Mouse (Mus musculus) mature B cell (primary cell): ENCODE measurements around the gene Mfsd11.

ENCODE experiments used
- in situ Hi-C: fragments of 300-500 bp; cut with MboI; formaldehyde crosslinking; loops from 2 replicates; pipeline ENCODE4 v1.14.3; 2019

Mfsd11 gene

DNA sequence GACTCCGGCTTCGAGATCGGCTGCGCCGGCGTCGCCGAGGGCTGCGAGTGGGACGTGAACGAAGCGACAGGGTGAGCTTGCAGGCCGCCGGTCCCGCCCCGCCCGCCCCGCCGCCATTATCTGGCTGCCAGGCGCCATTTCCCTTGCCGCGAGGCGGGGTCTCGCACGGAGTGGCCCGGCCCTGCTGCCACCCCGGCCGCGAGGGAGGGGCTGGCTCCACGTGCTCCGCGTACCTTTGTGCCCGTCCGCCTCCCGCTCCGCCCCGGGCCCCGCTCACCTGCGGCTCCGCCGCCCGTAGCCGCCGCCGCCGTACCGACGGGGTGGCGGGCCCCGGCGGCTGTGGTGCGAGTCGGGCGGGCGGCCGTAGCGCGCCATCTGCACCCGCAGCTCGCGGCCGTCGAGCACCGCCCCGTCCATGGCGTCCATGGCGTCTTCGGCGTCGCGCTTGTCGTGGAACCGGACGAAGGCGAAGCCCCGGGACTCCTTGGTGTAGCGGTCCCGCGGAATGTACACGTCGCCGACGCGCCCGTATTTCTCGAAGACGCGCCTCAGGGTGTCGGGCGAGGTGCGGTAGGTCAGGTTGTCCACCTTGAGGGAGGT is at the start of gene Mfsd11:
Gene Mfsd11 (plus strand): TSS at position 150 of the 600 bp plus-strand sequence.
- in situ Hi-C loops, result no loop called here

DNA sequence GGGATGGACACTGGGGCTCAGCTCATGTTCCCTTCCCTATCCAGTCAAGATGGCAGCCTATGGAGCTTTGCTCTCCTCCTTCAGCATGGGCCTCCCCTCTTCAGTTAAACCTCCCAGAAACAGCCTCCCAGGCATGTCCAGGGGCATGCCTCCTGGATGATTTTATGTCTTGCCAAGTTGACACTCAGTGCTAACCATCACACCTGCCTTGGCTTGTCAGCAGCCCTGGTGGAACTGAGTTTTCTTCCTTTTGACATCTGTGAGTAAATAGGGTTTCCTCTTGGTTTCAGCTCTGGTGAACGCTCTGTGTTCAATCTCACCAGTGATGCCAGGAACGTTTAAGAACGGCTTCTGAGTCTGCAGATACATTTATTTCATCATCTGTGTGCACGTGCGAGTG is 49.5 kb upstream of the Mfsd11 start:
- in situ Hi-C loops, result loop anchor here (10.0 kb wide), 1 partner anchor 158 kb away; no protein-coding TSS in a partner anchor

DNA sequence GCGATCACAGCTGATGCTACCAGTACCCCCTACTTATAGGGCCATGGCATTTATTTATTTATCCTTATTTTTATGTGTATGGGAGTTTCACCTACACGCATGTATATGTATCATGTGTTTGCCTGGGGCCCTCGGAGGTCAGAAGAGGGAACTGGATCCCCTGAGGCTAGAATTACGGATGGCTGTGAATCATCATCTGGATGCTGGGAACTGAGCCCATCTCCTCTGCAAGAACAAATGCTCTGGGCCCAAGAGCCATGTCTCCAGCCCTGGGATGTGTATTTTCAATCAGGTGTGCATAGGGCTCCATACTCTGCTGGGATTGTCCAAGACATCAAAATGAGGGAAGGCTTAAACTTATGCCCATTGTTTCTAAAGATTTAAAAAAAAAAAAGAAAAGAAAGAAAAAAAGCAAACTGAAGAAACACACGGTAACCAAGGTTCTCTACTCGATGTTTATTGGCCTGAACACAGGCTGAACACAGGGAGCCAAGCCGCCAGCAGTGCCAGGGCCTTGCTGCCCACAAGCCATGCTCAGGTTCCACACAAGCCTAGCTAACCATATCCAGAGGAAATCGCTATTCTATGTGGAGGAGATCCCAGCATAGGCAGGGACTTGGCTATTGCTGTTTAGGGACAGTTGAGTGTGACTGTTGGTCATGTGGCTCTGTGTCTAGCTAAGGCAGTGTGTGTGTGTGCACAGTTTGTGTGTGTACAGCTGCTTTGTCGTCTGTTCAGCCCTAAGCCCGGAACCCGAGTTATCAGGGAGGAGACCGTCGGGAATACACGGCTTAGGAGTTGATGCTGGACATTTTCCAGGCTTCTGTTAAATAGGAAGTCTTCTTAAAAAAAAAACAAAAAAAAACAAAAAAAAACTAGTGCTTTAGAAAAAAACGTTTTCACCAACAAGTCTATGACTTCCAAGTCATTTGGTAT is 45.8 kb upstream of the Mfsd11 start:
- in situ Hi-C loops, result loop anchor here (10.0 kb wide), 1 partner anchor 162 kb away; no protein-coding TSS in a partner anchor

DNA sequence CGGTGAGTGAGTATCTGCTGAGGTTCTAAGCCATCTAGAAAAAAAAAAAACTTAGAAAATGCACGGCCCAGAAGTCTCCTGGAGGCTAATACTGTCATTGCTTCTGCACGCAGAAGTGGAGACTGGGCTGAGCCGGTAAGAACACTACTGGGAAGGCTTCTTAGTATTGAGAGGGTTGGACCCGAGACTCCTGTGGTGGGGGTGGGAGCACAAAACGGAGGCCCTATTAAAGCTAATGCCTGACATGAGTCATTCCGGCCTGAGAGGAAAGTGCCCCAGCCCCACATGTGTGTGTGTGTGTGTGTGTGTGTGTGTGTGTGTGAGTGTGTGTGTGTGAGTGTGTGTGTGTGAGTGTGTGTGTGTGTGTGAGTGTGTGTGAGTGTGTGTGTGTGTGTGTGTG is 45.1 kb upstream of the Mfsd11 start:
- in situ Hi-C loops, result loop anchor here (10.0 kb wide), 1 partner anchor 162 kb away; no protein-coding TSS in a partner anchor

DNA sequence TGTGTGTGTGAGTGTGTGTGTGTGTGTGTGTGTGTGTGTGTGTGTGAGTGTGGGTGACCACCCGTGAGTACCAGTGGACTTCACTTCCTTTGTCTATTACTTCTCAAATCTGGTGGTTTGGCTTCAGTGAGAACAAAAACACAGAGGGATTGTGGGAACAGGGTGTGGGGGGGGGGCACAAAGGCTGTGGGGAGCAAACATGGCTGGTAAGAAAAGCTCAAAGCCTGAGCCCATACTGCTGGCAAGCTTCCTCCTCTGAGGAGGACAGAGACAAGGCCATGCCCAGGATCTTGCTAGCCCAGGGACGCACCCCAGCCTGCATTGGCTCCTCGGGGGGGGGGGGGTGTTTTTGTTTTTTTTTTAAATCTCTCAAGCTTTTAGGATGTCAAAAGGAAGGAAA is 44.7 kb upstream of the Mfsd11 start:
- in situ Hi-C loops, result loop anchor here (10.0 kb wide), 1 partner anchor 163 kb away; no protein-coding TSS in a partner anchor

DNA sequence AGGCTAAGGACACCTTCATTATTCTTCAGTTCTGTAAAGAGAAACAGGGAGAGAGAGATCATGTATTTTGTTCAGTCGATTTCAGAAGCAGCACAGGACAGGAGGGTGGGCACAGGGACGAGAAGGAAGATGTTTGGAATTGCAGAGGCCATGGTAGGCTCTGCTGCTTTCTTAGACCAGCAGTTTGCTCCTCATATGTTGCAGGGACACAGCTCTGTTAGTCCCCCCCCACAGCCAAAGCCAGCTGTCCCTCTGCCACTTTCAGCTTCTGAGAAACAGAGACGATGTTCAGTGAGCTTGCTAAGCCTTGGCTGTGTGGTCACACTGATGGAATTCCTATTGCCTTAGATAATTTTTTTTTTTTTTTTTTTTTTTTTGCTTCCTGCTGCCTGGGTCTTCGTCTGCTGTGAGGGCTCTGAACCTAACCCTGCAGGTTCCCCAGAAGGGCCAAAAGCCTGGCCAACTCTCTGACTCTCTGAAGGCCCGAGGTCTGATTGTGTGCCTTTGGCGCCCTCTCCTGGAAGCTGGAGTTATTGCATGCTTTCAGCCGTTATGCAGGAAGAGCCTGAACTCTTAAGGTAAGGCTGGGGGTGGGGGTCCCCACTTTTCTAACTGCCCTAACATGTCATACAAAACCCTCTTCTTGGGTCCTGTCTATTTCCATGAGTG is 44.2 kb upstream of the Mfsd11 start:
- in situ Hi-C loops, result loop anchor here (10.0 kb wide), 1 partner anchor 163 kb away; no protein-coding TSS in a partner anchor

DNA sequence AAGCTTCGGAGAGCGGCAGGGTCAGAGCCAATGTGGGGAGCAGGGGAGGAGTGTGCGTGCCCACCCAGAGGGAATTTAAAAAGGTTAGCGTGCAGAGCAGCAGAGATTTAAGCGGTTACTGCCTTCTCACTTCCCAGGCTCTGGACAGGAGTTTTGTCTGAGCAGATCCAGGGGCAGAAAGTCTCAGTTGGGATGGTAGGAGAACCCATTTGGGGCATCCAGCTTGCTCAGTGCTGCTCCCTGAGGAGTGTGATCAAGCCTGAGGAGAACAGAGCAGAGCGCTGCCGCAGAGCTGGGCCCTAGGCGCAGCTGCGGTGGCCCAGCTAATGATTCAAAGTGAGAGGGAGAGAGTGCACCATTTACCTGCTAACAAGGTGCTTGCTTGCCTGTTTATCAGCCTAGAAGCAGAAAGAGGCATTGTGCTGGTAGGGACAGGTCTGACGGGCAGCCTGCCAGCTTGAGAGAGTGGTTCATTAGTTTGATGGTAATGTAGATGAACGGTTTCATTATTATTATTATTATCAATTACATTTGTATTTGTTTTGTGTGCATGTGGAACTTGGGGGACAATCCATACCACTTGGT is 43.3 kb upstream of the Mfsd11 start:
- in situ Hi-C loops, result loop anchor here (10.0 kb wide), 1 partner anchor 164 kb away; no protein-coding TSS in a partner anchor

DNA sequence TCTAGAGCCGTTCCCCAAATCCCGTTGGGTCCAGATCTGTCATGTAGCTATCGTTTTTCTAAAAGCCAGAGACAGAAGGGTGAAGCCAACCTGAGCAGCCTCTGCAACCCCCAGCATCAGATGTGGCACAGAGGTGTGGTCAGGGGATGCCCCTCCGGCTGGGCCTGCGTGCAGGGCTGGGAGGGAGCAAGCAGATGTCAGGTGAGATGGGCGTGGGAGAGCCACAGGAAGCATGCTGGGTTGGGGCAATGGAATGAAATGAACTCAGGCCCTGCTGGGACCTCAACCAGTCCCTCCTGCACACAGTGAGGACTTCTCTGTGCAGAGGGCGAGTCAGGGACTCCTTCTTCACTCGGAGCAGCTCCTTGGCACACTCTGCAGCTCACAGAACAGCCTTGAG is 42.7 kb upstream of the Mfsd11 start:
- in situ Hi-C loops, result loop anchor here (10.0 kb wide), 1 partner anchor 165 kb away; no protein-coding TSS in a partner anchor

DNA sequence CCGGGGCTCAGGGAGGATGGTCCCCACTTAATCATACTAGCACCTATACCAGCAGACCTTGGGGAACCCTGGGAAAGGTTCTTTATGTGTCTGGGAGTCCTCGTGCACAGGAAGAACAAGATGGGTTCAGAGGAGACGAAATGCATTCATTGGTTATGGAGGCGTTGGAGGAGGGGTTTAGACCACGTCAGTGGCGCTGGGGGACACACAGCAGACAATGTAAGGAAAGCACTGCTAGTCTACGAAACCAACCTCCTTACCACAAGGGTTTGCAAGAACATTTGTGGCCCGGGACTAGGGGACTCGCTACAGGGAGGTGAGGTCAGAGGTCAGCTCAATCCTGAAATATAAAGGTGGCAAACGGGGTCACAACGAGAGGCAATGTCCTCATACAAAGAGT is 41.7 kb upstream of the Mfsd11 start:
- in situ Hi-C loops, result no loop called here

DNA sequence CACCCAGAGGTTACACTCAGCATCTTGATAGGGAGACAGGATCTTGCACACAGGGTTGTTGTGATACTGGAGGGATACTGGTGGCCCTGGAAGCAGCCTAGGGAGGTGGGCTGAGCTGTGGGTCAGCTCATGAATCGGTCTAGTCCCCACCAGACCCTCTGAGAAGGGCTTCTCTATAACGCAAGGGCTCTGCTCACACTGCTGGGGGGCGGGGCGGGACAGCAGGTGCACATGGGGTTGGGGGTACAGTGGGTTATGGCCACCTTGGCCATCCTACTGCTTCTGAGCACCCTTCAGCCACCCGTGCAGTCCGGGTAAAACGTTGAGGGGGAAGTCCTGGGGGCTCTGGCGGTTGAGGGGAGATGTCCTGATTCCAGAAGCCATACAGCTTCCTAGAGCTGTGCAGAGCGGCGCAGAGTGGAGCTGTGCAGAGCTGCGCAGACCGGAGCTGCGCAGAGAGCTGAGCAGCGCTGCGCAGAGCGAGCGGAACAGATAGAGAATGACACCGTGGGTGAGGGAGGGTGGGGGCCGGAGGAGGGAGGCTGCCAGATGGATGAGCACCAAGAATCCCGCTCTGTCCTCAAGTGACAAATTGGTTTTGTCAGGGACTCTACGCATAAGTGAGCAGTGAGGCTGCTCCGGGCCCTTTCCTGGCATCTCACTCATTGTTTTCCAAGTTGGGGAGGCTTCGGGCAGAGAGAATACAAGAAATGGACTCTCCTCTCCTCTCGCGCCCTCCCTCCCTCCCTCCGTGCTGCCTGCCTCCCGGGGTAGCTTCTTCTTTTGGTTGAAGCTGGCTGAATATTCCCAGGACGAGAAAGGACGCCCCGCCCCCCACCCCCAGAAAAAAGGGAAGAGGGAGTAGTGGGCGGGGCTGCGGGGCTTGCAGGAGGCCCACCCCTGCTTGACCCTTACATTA is 41.0 kb upstream of the Mfsd11 start:
- in situ Hi-C loops, result no loop called here

DNA sequence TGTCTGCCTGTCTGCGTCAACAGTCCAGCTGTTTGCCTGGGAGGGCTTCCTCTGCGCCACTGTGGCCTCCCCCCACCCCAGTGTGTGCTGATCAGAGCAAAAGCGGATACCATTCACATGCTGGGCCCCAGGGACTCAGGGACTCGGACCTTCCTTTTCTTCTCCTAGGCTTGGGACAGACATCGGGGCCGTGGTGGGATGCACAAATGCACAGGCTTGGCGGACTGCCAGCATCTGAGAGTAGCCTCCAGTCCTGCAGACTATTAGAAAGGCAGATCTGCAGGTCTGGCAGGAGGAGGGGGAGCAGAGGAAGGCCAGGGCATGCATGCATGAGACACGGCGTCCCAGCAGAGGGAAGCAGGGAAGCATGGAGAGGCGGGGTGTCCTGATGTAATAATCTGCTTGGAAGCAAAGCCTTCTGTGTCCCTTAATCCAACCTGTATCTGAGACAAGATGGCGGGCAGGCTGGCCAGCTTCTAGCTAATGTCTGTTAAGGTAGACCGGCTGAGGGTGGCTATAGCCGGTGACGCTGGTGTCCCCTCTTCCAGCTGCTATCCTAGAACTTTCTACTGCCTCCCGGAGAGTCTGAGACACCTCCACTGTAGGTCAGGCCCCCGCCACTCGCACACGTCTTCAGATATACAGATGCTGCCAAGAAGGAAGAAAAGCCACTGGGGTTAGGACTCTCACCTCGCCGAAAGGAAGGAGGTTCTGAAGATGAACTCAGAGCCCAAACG is 39.3 kb upstream of the Mfsd11 start:
- in situ Hi-C loops, result no loop called here

DNA sequence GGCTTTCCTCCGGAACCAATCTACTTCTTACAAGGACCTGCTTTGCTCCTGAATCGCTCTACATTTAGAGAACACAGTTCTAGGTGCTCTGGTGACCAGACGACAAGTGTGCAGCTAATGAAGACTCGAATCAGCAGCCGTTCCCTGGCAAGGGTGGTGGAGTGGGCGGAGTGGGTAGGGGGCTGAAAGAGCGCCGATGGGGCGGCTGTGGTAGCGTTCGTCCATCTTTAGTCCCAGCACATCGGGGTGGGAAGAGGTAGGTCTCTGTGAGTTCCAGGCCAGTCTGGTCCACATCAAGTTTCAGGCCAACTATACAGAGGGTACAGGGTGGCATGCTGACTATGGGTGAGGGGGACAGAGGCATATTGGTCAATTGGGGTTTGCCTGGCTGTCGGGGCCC is 38.6 kb upstream of the Mfsd11 start:
- in situ Hi-C loops, result no loop called here

DNA sequence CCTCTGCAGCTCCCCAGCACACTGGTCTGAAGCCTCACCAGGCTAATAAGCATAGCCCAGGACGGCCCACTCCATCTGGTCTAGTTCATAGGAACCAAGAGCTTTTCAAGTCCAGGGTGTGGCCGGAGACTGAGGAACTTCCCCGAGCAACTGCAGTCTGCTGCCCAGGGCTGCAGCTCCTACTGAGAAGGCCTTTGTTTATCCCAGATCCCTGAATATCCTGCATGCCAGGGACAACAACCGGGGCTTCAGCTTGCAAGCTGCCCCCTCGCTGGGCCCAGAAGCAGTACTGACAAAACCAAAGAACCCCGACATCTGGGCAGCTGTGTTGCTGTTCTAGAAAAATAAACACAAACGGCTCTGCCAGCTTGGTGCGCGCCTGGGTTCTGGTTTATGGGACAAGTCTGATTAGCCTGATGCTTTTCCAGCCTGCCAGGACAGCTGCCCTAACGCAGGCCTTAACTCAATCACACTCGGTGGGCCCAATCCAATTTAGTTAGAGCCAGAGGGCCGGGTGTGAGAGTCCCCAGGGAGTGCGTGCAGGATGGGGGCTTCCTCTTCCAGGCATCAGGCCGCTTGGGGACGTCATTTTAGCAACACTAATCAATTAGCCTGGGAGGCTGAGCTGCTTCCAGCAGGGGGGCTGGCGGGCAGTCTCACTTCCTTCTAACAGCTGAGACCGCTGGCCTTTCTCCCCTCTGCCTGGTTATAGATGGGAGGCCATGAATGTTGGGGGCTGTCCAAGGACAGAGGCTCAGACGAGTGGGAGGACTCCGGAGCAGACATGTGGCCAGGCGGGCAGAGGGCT is 38.0 kb upstream of the Mfsd11 start:
- in situ Hi-C loops, result no loop called here

DNA sequence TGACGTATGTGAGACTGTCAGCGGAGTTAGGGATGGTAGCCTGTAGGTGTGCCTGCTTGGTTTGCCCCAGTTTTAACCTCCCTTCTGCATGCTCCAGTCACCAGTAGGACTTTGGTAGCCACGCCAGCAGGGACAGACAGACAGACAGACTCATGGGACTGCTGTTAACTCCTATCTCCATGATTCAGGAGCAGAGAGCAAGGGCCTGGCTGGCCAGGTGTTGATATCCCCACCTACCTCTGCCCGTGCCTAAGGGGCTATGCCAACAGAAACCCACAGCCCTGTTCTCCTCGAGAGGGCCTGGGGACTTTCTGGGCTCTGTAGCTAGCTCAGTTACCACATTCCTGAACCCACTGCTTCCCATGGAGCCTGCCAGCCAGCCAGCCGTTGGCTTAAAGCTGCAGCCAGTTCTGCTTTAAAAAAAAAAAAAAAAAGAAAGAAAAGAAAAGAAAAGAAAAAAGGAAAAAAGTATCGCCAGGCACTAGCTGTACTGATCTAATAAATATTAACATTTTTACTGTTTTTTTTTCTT is 37.3 kb upstream of the Mfsd11 start:
- in situ Hi-C loops, result no loop called here

DNA sequence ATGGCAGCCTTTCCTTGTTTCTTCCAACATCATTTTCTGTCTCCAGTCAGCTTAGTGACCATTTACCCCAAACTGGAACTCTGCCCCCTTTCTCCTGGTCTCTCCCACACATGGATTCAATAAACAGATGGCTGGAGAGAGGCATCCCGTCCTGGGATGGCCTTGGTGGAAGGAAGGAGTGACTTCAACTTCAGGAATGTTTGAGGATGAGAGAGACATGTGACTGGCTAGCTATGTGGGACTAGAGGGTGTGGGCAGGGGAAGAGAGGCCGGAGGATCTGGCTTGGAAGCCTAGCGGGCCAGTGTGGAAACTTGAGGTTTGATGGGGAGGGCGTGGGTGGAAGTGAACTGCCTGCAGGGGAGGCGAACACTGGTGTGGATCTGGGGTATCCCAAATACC is 35.5 kb upstream of the Mfsd11 start:
- in situ Hi-C loops, result no loop called here

DNA sequence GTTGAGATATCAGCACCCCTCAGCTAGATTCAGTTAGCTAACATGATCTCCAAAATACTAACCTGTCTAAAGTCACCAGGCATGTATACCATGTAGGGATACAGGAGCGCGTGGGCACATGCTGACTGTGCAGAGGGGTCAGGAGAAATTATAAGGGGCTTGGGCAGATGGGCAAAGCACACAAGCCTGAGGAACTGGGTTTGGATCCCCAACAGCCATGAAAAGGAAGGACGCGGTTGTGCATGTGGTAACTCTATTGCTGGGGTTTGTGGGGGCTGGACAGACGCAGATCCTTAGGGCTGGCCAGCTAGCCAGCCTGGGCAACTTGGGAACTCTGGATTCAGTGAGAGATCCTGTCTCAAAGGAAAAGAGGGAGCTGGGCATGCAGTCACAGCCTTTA is 34.7 kb upstream of the Mfsd11 start:
- in situ Hi-C loops, result no loop called here

DNA sequence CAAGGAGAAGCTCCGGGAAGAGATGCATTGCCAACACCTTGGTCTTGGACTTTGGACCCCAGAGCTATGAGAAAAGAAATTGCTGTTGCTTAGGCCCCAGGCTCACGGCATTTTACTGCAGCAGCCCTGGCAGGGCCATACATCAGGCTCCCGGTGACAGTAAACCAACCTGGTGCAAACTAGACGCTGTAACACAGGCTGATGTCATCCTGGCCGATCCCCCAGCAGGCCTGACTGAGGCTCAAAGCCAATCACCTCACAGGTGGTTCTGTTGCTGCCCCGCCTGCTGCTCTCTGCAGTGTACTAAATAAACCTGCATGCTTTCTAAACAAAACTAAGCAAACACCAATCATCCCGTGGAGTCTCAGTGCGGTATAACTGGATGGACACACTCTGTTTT is 33.5 kb upstream of the Mfsd11 start:
- in situ Hi-C loops, result no loop called here

DNA sequence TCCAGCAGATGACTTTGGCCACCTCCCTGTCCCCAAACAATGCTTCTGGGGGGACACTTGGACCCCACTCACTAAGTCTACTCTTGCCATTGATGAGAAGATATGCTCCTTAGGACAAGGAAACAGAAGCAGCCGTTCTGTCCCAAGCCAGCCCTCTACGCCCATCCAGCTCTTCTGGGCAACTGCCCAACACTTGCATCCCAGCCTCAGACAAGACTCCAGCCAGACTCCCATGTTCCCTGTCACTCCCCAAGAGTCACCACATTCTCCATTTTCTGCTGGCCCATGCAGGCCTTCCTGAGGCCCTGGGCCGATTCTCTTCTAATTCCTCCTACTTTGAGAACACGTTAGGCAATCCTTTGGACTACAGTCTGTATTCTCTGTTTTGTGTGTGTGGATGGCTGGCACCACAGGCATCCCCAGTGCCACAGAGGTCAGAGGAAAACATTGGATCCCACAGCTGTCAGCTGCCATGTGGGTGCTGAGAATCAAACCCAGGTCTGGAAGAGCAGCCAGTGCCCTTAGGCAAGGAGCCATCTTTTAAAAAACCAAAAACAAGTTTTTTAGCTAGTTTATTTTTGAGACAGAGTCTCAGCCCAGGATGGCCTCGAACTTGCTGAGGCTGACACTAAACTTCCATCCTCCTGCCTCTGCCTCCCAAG is 32.2 kb upstream of the Mfsd11 start:
- in situ Hi-C loops, result no loop called here
